Mouse (Mus musculus): ENCODE measurements around the gene Irs2.

GRCm38 (mm10) chr8:10970496-10971456 is 37.5 kb downstream of the Irs2 start:
- no peak for TF ChIP-seq CTCF (IDR thresholded peaks at IDR 0.05; ENCODE audit: low read depth)
- TF ChIP-seq EP300 (IDR thresholded peaks at IDR 0.05; ENCODE audit: low read depth), result no peak

Measured in heart, postnatal 0 days (tissue).